Mouse (Mus musculus) embryonic facial prominence, embryonic 15.5 days (tissue): Measurements from ENCODE around the gene Luc7l2. TPM values are rescaled to one million over a fixed set of nuclear protein-coding genes. Genes with fewer than 3 reads are reported as not detected.
"Not testable (repeated sequence)": the region's sequence is repeated elsewhere in the genome, so short reads cannot be mapped to it uniquely, and the experiment has no call there.

Source experiments
- ATAC-seq: fragments of 200-750 bp; cut with Nextera tagmentation; 2 replicates; pipeline ENCODE4 v1.8.0; 2017; ENCODE audit warnings: low read depth, moderate TSS enrichment; ENCODE audit not compliant: insufficient number of reproducible peaks, low FRiP score, low TSS enrichment
- H3K27ac ChIP-seq: fragments of 300-500 bp; sonication (generic); replicated peaks from 2 replicates; pipeline ENCODE4 v1.5.1; 2015; ENCODE audit warnings: mild to moderate bottlenecking, inconsistent platforms
- H3K27me3 ChIP-seq: fragments of 300-500 bp; sonication (generic); 2 replicates; pipeline ENCODE4 v1.6.1; 2015; ENCODE audit warnings: inconsistent platforms
- H3K36me3 ChIP-seq: fragments of 300-500 bp; sonication (generic); 2 replicates; pipeline ENCODE4 v1.6.1; 2015; ENCODE audit warnings: mild to moderate bottlenecking, inconsistent platforms
- H3K4me1 ChIP-seq: fragments of 300-500 bp; sonication (generic); 2 replicates; pipeline ENCODE4 v1.6.1; 2015; ENCODE audit warnings: inconsistent platforms
- H3K4me2 ChIP-seq: fragments of 300-500 bp; sonication (generic); replicated peaks from 2 replicates; pipeline ENCODE4 v1.6.1; 2015; ENCODE audit warnings: mild to moderate bottlenecking, inconsistent platforms
- H3K4me3 ChIP-seq: fragments of 300-500 bp; sonication (generic); replicated peaks from 2 replicates; pipeline ENCODE4 v1.5.1; 2015; ENCODE audit warnings: mild to moderate bottlenecking, inconsistent platforms
- H3K9ac ChIP-seq: fragments of 300-500 bp; sonication (generic); 2 replicates; pipeline ENCODE4 v1.6.1; 2015; ENCODE audit warnings: inconsistent platforms
- H3K9me3 ChIP-seq: fragments of 300-500 bp; sonication (generic); replicated peaks from 2 replicates; pipeline ENCODE4 v1.6.1; 2016; ENCODE audit warnings: inconsistent platforms
- WGBS: fragments of 180-500 bp; shearing (Covaris S2); methylation state at CpG from one replicate; pipeline ENCODE4 v1.1.7; 2015; 5-methylcytosine and 5-hydroxymethylcytosine counted together
- polyA plus RNA-seq: library from polyadenylated mRNA; unstranded; fragments of >200 nt; fragmentation: Nextera tagmentation; extraction: Ambion mirVana; gene quantifications from 2 replicates; pipeline ENCODE4 v1.2.1, GENCODE M21; 2015

The Luc7l2 gene
- polyA plus RNA-seq, 1 experiment from 2014 or later, result 48.0 TPM

DNA sequence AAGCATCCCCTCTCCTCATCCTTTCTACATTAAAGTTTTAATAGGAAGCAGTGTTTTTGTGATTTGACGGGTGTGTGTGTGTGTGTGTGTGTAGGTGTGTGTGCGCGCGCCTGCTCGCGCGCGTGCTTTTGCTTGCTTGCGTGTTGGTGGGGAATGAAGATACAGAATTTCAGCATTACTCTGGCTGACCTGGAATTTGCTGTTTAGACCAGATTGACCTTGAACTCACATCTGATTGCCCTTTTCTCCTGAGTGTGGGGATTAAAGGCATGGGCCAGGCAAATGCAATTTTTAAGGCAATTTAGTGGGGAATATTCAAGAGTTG lies 15.8 kb upstream of the Luc7l2 start:
- H3K27ac ChIP-seq, result peak overlapping the region; percentile 96

GRCm38 (mm10) chr6:38535788-38536187 lies 15.3 kb upstream of the Luc7l2 start:
- H3K27me3 ChIP-seq, result no peaks in the 10 kb centered on the region
- H3K4me2 ChIP-seq, result peak overlapping the region; percentile 61; the same call in 1 of the 2 replicates
- H3K27ac ChIP-seq, result no peak overlapping the region
- peak overlapping the region; percentile 70; the same call in 1 of the 2 replicates for H3K4me3 ChIP-seq
- no peak overlapping the region for H3K9ac ChIP-seq
- H3K9me3 ChIP-seq, result no peaks in the 10 kb centered on the region
- ATAC-seq, result no peak
- peaks cover 4% of the 10 kb centered on the region; the same call in 1 of the 2 replicates for H3K36me3 ChIP-seq
- WGBS, result 86% methylated on average over 1 of the region's 1 CpGs
- peaks cover 5% of the 10 kb centered on the region for H3K4me1 ChIP-seq

More for the DNA sequence above, 15.8 kb upstream of the Luc7l2 start:
- Histone ChIP-seq H3K9me3 (no peaks in the 10 kb centered on the region), H3K36me3 (peaks cover 4% of the 10 kb centered on the region; the same call in 1 of the 2 replicates), H3K4me1 (peaks cover 5% of the 10 kb centered on the region), H3K9ac (peak overlapping the region; percentile 75; the same call in 1 of the 2 replicates), H3K4me3 (peak overlapping the region; percentile 70), H3K27me3 (no peaks in the 10 kb centered on the region), H3K4me2 (peak overlapping the region; percentile 61)
- ATAC-seq, result no peak
- 3% methylated on average over 9 of the region's 9 CpGs for WGBS

GRCm38 (mm10) chr6:38544141-38544540 lies 7.0 kb upstream of the Luc7l2 start:
- not testable (repeated sequence) for ATAC-seq, H3K4me3 ChIP-seq, H3K27ac ChIP-seq, H3K9me3 ChIP-seq, H3K4me2 ChIP-seq, H3K36me3 ChIP-seq, H3K4me1 ChIP-seq, H3K9ac ChIP-seq, H3K27me3 ChIP-seq
- WGBS, result 86% methylated on average over 5 of the region's 5 CpGs

DNA sequence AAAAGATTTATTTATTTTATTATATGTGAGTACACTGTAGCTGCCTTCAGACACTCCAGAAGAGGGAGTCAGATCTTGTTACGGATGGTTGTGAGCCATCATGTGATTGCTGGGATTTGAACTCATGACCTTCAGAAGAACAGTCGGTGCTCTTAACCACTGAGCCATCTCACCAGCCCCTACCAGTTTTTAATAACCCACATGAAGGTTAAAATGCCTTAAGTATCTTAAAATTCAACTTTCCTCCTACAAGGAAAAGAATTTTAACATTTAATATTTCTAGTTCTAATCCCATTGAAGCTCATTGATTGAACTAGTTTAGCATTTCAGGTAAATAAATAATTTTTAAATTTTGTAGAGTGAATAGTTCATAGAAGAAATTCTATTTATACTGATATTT lies 4.1 kb upstream of the Luc7l2 start:
- H3K36me3 ChIP-seq, H3K4me2 ChIP-seq, H3K27me3 ChIP-seq, H3K4me1 ChIP-seq, H3K9me3 ChIP-seq, H3K27ac ChIP-seq, H3K9ac ChIP-seq, ATAC-seq, H3K4me3 ChIP-seq: not testable (repeated sequence)
- WGBS, result 86% methylated on average over 2 of the region's 2 CpGs

- Histone ChIP-seq H3K36me3 (no peaks in the 10 kb centered on the region), H3K4me2 (no peak overlapping the region), H3K9ac (no peak overlapping the region), H3K4me3 (no peak overlapping the region), H3K9me3 (no peaks in the 10 kb centered on the region), H3K27me3 (no peaks in the 10 kb centered on the region), H3K27ac (no peak overlapping the region), H3K4me1 (no peaks in the 10 kb centered on the region)
- WGBS, result 61% methylated on average over 1 of the region's 1 CpGs
- ATAC-seq, result no peak
Measured at GRCm38 (mm10) chr6:38547707-38548106, 3.4 kb upstream of the Luc7l2 start.

GRCm38 (mm10) chr6:38548595-38548994 lies 2.5 kb upstream of the Luc7l2 start:
- not testable (repeated sequence) for ATAC-seq, H3K4me2 ChIP-seq, H3K9me3 ChIP-seq, H3K9ac ChIP-seq, H3K27ac ChIP-seq, H3K27me3 ChIP-seq, H3K4me1 ChIP-seq, H3K36me3 ChIP-seq, H3K4me3 ChIP-seq
- WGBS, result 94% methylated on average over 7 of the region's 7 CpGs

DNA sequence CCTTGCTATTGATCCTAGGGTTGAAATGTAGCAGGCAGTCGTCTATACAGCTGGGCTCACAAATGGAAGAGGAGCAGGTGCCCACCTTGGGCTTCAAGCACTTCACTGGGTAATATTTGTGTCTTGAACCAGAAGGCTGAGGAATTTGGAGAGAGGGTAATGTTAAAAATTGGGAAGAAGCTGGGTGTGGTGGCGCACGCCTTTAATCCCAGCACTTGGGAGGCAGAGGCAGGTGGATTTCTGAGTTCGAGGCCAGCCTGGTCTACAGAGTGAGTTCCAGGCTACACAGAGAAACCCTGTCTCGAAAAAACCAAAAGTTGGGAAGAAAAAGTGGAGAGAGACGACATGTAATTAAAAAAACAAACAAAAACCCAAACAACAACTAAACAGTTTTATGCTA lies 1.3 kb upstream of the Luc7l2 start:
- not testable (repeated sequence) for H3K9ac ChIP-seq, H3K4me1 ChIP-seq, ATAC-seq, H3K27me3 ChIP-seq, H3K9me3 ChIP-seq, H3K36me3 ChIP-seq
- peak overlapping the region; percentile 72 for H3K4me3 ChIP-seq
- WGBS, result 78% methylated on average over 6 of the region's 6 CpGs
- peak overlapping the region; percentile 59 for H3K4me2 ChIP-seq
- H3K27ac ChIP-seq, result peak overlapping the region; percentile 99; the same call in 1 of the 2 replicates

- Histone ChIP-seq H3K9me3 (no peaks in the 10 kb centered on the region), H3K36me3 (no peaks in the 10 kb centered on the region), H3K4me2 (peak overlapping the region; percentile 59), H3K9ac (peak overlapping the region; percentile 89), H3K27ac (peak overlapping the region; percentile 99), H3K4me1 (0 out of 2 replicates have a peak, but pooled peaks cover 3% of the 10 kb centered on the region), H3K4me3 (peak overlapping the region; percentile 72), H3K27me3 (no peaks in the 10 kb centered on the region)
- WGBS, result 5% methylated on average over 28 of the region's 28 CpGs
- no peak; the same call in 1 of the 2 replicates for ATAC-seq
Measured at GRCm38 (mm10) chr6:38550250-38551061, 678 bp upstream of the Luc7l2 start.

DNA sequence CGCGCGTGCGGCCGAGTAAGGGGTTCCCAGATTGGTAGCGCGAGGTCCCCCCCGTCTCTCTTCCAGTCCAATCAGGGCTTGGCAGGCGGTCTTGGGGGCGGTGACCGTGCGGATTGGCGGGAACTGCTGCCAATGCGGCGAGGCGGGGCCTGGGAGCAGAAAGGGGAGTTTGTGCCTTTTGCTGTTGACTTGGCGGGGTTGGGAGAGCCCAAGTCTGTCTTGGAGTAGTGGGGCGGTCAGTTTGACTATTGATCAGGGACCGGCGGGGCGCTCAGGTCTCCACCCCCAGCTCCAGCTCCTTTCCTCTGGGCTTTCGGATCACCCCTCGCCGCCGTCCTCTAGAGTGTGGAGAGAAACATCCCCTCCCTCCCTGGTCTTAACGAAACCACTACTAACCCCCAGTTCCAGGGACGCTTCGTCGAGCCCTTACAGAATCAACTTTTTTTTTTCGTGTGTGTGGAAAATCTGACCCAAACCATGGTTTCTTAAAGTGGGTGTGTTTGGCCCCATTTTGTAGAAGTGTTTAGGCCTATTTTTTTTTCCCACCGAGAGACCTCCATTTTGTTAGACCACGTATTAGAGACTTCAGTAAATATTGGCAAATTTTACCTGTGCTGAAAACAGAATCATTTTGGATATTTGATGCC lies 978 bp downstream of the Luc7l2 start:
- Histone ChIP-seq H3K4me2 (peak overlapping the region; percentile 42), H3K36me3 (no peaks in the 10 kb centered on the region)
- WGBS, result under 1% methylated on average over 32 of the region's 32 CpGs

DNA sequence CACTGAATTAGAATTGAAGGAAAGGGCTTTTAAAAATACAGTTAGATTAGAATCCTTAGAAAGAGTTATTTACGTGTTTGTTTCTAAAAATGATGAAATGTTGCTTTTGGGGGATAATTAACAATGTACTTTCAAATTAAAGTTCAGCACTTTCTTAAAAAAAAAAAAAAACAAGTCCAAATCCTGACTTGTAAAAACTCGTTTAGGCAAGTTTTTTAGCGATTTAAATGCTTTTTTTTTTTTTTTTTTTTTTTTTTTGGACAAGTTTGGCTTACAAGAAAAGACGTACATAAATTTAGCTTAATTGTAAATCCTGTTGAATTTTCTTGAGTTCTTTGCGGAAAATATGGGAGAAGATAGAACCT lies 1.5 kb downstream of the Luc7l2 start:
- ATAC-seq, result no peak
- Histone ChIP-seq H3K9me3 (no peaks in the 10 kb centered on the region), H3K27me3 (no peaks in the 10 kb centered on the region), H3K4me2 (0 out of 2 replicates have a peak overlapping the region, but pooled peaks have one; percentile 42), H3K36me3 (no peaks in the 10 kb centered on the region), H3K4me3 (peak overlapping the region; percentile 72), H3K4me1 (0 out of 2 replicates have a peak, but pooled peaks cover 3% of the 10 kb centered on the region), H3K9ac (no peak overlapping the region), H3K27ac (peak overlapping the region; percentile 99; the same call in 1 of the 2 replicates)
- 11% methylated on average over 5 of the region's 5 CpGs for WGBS

More for the DNA sequence above, 978 bp downstream of the Luc7l2 start:
- no peaks in the 10 kb centered on the region for H3K9me3 ChIP-seq
- peak overlapping the region; percentile 99 for H3K27ac ChIP-seq
- ATAC-seq, result peak; percentile 96
- H3K4me3 ChIP-seq, result peak overlapping the region; percentile 72
- no peaks in the 10 kb centered on the region for H3K27me3 ChIP-seq
- H3K4me1 ChIP-seq, result 0 out of 2 replicates have a peak, but pooled peaks cover 3% of the 10 kb centered on the region
- H3K9ac ChIP-seq, result peak overlapping the region; percentile 72

GRCm38 (mm10) chr6:38576096-38576495 lies 25.0 kb downstream of the Luc7l2 start:
- Histone ChIP-seq H3K4me2 (no peak overlapping the region), H3K36me3 (peaks cover 42% of the 10 kb centered on the region)

More at GRCm38 (mm10) chr6:38576096-38576495, 25.0 kb downstream of the Luc7l2 start:
- no peak for ATAC-seq
- Histone ChIP-seq H3K4me3 (no peak overlapping the region), H3K27me3 (no peaks in the 10 kb centered on the region), H3K27ac (no peak overlapping the region), H3K4me1 (no peaks in the 10 kb centered on the region), H3K9ac (no peak overlapping the region), H3K9me3 (no peaks in the 10 kb centered on the region)
- WGBS, result 91% methylated on average over 2 of the region's 2 CpGs
